Mouse (Mus musculus) MEL (cell line): Measurements from ENCODE around the gene Mypop. TPM values are rescaled to one million over a fixed set of nuclear protein-coding genes. Genes with fewer than 3 reads are reported as not detected.

Experiments
- DNase-seq: peaks from one replicate; pipeline ENCODE4 v3.0.0; 2011; ENCODE audit warnings: low read depth, low spot score
- H3K27ac ChIP-seq: 2 replicates; pipeline ENCODE4 v1.5.1; 2012; ENCODE audit warnings: low read depth, mild to moderate bottlenecking, control low read depth, low read length, moderate library complexity; ENCODE audit not compliant: control insufficient read depth
- H3K27me3 ChIP-seq, 2 experiments: fragments of 150-350 bp in 1 of 2; sonication (generic) in 1 of 2; 2 replicates each; pipeline ENCODE4 v1.6.1; 2012; ENCODE audit warnings: low read length in 2 of 2, mild to moderate bottlenecking in 2 of 2, improper control_type of control experiment in 1 of 2, moderate library complexity in 1 of 2; ENCODE audit not compliant: insufficient read depth in 2 of 2, control insufficient read depth in 1 of 2
- H3K36me3 ChIP-seq, 2 experiments: 2 replicates each; pipeline ENCODE4 v1.6.1; 2012 to 2014; ENCODE audit warnings: low read length in 2 of 2, improper control_type of control experiment in 1 of 2, inconsistent platforms in 1 of 2, mild to moderate bottlenecking in 1 of 2; ENCODE audit not compliant: insufficient read depth in 2 of 2, control insufficient read depth in 1 of 2
- H3K4me1 ChIP-seq, 2 experiments: fragments of 150-350 bp in 1 of 2; sonication (generic) in 1 of 2; 2 replicates each; pipeline ENCODE4 v1.6.1; 2012; ENCODE audit warnings: low read length in 2 of 2, improper control_type of control experiment in 1 of 2, mild to moderate bottlenecking in 1 of 2; ENCODE audit not compliant: insufficient read depth in 2 of 2, control insufficient read depth in 1 of 2
- H3K4me3 ChIP-seq, 2 experiments: fragments of 150-350 bp in 1 of 2; sonication (generic) in 1 of 2; 2 replicates each; pipeline ENCODE4 v1.5.1; 2012; ENCODE audit warnings: low read depth in 2 of 2, low read length in 2 of 2, mild to moderate bottlenecking in 2 of 2, moderate library complexity in 2 of 2, control low read depth in 1 of 2, improper control_type of control experiment in 1 of 2; ENCODE audit not compliant: control insufficient read depth in 1 of 2, insufficient read depth in 1 of 2
- H3K79me2 ChIP-seq: 2 replicates; pipeline ENCODE4 v1.6.1; 2012; ENCODE audit warnings: mild to moderate bottlenecking, low read length, moderate library complexity; ENCODE audit not compliant: control insufficient read depth, poor library complexity, insufficient read depth
- H3K9ac ChIP-seq: 2 replicates; pipeline ENCODE4 v1.6.1; 2012; ENCODE audit warnings: low read depth, mild to moderate bottlenecking, control low read depth, low read length, moderate library complexity; ENCODE audit not compliant: control insufficient read depth, poor library complexity, severe bottlenecking
- H3K9me3 ChIP-seq: fragments of 150-350 bp; sonication (generic); replicated peaks from 2 replicates; pipeline ENCODE4 v1.6.1; 2012; ENCODE audit warnings: mild to moderate bottlenecking, low read length, improper control_type of control experiment, moderate library complexity; ENCODE audit not compliant: insufficient read depth
- CHD1 ChIP-seq: IDR thresholded peaks from 2 replicates; pipeline ENCODE4 v1.6.1; 2012; ENCODE audit warnings: low read depth, mild to moderate bottlenecking, inconsistent platforms, low read length, improper control_type of control experiment
- CHD2 ChIP-seq: IDR thresholded peaks from 2 replicates; pipeline ENCODE4 v1.6.1; 2011; ENCODE audit warnings: low read length, improper control_type of control experiment
- EP300 ChIP-seq, 2 experiments: IDR thresholded peaks; 2 replicates each; pipeline ENCODE4 v1.6.1; 2011; ENCODE audit warnings: improper control_type of control experiment in 2 of 2, low read length in 2 of 2, low read depth in 1 of 2, mild to moderate bottlenecking in 1 of 2
- ETS1 ChIP-seq: IDR thresholded peaks from 2 replicates; pipeline ENCODE4 v1.6.1; 2012; ENCODE audit warnings: low read depth, mild to moderate bottlenecking, inconsistent platforms, low read length, improper control_type of control experiment, moderate library complexity
- GABPA ChIP-seq: IDR thresholded peaks from 2 replicates; pipeline ENCODE4 v1.6.1; 2012; ENCODE audit warnings: low read depth, mild to moderate bottlenecking, inconsistent platforms, low read length, improper control_type of control experiment, moderate library complexity
- GATA1 ChIP-seq: IDR thresholded peaks from 2 replicates; pipeline ENCODE4 v1.6.1; 2011; ENCODE audit warnings: low read depth, low read length, improper control_type of control experiment
- HCFC1 ChIP-seq: IDR thresholded peaks from 2 replicates; pipeline ENCODE4 v1.6.1; 2012; ENCODE audit warnings: low read depth, mild to moderate bottlenecking, inconsistent platforms, low read length, improper control_type of control experiment, moderate library complexity
- JUND ChIP-seq: IDR thresholded peaks from 2 replicates; pipeline ENCODE4 v1.6.1; 2011; ENCODE audit warnings: low read depth, mild to moderate bottlenecking, improper control_type of control experiment, low read length
- MAFK ChIP-seq: IDR thresholded peaks from 2 replicates; pipeline ENCODE4 v1.6.1; 2011; ENCODE audit warnings: low read depth, mild to moderate bottlenecking, low read length, improper control_type of control experiment, borderline replicate concordance
- MAZ ChIP-seq: IDR thresholded peaks from 2 replicates; pipeline ENCODE4 v1.6.1; 2012; ENCODE audit warnings: low read depth, mild to moderate bottlenecking, inconsistent platforms, low read length, improper control_type of control experiment
- MEF2A ChIP-seq: IDR thresholded peaks from 2 replicates; pipeline ENCODE4 v1.6.1; 2014; ENCODE audit warnings: low read depth, mild to moderate bottlenecking, inconsistent platforms, low read length, improper control_type of control experiment; ENCODE audit not compliant: poor library complexity, insufficient replicate concordance, severe bottlenecking; ENCODE audit errors: extremely low read depth
- MXI1 ChIP-seq: IDR thresholded peaks from 2 replicates; pipeline ENCODE4 v1.6.1; 2011; ENCODE audit warnings: mild to moderate bottlenecking, low read depth, low read length, improper control_type of control experiment
- MYB ChIP-seq: IDR thresholded peaks from 2 replicates; pipeline ENCODE4 v1.6.1; 2011; ENCODE audit warnings: mild to moderate bottlenecking, low read depth, low read length, improper control_type of control experiment
- MYC ChIP-seq: IDR thresholded peaks from 2 replicates; pipeline ENCODE4 v1.6.1; 2011; ENCODE audit warnings: low read depth, mild to moderate bottlenecking, low read length, improper control_type of control experiment, moderate library complexity
- NELFE ChIP-seq: IDR thresholded peaks from 2 replicates; pipeline ENCODE4 v1.6.1; 2011; ENCODE audit warnings: low read depth, low read length, improper control_type of control experiment
- POLR2AphosphoS2 ChIP-seq: IDR thresholded peaks from 2 replicates; pipeline ENCODE4 v1.6.1; 2011; ENCODE audit warnings: low read length, improper control_type of control experiment
- POLR2AphosphoS5 ChIP-seq: IDR thresholded peaks from 2 replicates; pipeline ENCODE4 v1.6.1; 2012; ENCODE audit warnings: low read depth, borderline replicate concordance, mild to moderate bottlenecking, inconsistent platforms, low read length, moderate library complexity, mixed read lengths
- RAD21 ChIP-seq: IDR thresholded peaks from 2 replicates; pipeline ENCODE4 v1.6.1; 2011; ENCODE audit warnings: mild to moderate bottlenecking, low read depth, low read length, improper control_type of control experiment
- RCOR1 ChIP-seq: IDR thresholded peaks from 2 replicates; pipeline ENCODE4 v1.6.1; 2012; ENCODE audit warnings: low read depth, mild to moderate bottlenecking, inconsistent platforms, low read length, improper control_type of control experiment
- TBP ChIP-seq: IDR thresholded peaks from 2 replicates; pipeline ENCODE4 v1.8.0; 2011; ENCODE audit warnings: low read depth, low read length, improper control_type of control experiment
- UBTF ChIP-seq: IDR thresholded peaks from 2 replicates; pipeline ENCODE4 v1.6.1; 2012; ENCODE audit warnings: low read depth, mild to moderate bottlenecking, inconsistent platforms, low read length, improper control_type of control experiment, moderate library complexity, borderline replicate concordance; ENCODE audit not compliant: insufficient read depth
- USF1 ChIP-seq: IDR thresholded peaks from 2 replicates; pipeline ENCODE4 v1.6.1; 2014; ENCODE audit warnings: low read depth, mild to moderate bottlenecking, inconsistent platforms, low read length, improper control_type of control experiment, moderate library complexity
- ZMIZ1 ChIP-seq: IDR thresholded peaks from 2 replicates; pipeline ENCODE4 v1.6.1; 2012; ENCODE audit warnings: low read depth, mild to moderate bottlenecking, inconsistent platforms, low read length, improper control_type of control experiment, moderate library complexity
- polyA plus RNA-seq, 2 experiments: library from polyadenylated mRNA; stranded (reverse) in 1 of 2; unstranded in 1 of 2; fragments of >175 nt in 1 of 2; fragments of >200 nt in 1 of 2; gene quantifications; 2 replicates each; pipeline versions ENCODE4 v1.2.1 to v1.2.4; 2012; ENCODE audit warnings: low replicate concordance in 2 of 2, low read depth in 1 of 2; ENCODE audit not compliant: insufficient read length in 2 of 2, insufficient read depth in 1 of 2, missing spikeins in 1 of 2
- total RNA-seq: library from RNA; depleted of rRNA; stranded (reverse); fragments of 300-350 nt; gene quantifications from 2 replicates; pipeline ENCODE4 v1.2.3, GENCODE M21; 2012

Mypop gene
- total and polyA plus RNA-seq, 3 experiments: 1.2 to 6.5 TPM; not detected in 1

DNA sequence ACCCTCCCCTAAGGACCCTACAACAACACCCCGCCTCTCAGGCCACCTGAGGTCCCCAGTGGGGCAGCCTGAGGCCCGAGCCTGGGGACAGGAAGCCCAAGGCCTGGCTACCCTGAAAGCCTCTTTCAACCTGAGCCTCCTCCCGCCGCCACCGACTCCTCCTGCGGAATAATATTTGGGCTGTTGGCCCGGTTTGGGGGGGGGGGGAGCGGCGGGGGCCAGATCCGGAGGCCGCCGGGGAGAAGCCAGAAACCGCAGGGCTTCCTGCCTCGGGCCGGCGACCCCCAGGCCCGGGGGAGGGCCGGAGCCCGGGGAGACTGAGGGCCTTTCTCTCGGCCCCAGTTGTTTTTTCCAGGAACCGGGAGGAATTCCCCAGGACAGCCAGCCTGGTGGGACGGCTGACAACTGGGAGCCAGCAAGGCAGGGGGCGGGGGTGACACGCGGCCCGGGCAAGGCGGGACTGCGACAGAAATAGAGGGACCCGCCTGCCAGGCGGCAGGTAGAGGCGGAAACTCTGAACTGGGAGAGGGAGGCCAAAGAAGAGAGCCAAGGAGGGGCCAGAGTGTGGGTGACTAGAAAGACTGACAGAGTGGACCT, 21.1 kb downstream of the Mypop start:
- Histone ChIP-seq H3K36me3 (no peaks in the 10 kb centered on the region), H3K9me3 (no peaks in the 10 kb centered on the region), H3K79me2 (no peaks in the 10 kb centered on the region), H3K9ac (no peak overlapping the region), H3K4me1 (no peaks in the 10 kb centered on the region), H3K27me3 (no peaks in the 10 kb centered on the region), H3K27ac (no peak overlapping the region), H3K4me3 (no peak overlapping the region)
- no peak for DNase-seq
- no peak for TF ChIP-seq POLR2AphosphoS5
- TF ChIP-seq MXI1: no peak
- no peak for TF ChIP-seq CHD1
- TF ChIP-seq JUND: no peak
- TF ChIP-seq POLR2AphosphoS2: no peak
- TF ChIP-seq MAZ: no peak
- TF ChIP-seq ETS1: no peak
- TF ChIP-seq GATA1: no peak
- no peak for TF ChIP-seq ZMIZ1
- TF ChIP-seq NELFE: no peak
- no peak for TF ChIP-seq UBTF
- no peak for TF ChIP-seq HCFC1
- no peak for TF ChIP-seq MYB
- TF ChIP-seq USF1: no peak
- no peak for TF ChIP-seq MAFK
- no peak for TF ChIP-seq TBP
- TF ChIP-seq, all 39 proteins: peak for 0

DNA sequence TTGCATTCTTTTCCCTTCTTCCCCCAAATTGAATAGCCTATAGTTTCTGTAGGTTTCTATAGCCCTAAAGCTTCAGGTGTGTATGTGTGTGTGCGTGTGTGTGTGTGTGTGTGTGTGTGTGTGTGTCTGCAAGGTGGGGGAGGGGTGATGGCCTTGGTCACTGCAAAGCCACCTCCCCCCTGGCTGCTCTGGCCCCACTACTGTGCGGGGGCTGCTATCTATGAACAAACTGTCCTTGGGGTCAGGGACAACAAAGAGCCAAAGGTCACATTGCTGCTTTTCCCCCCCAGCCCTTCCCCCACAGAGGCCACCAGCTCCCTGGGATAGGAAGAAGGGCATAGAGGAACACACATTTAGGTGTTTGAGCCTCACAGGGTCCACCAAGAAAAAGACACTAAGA, 21.8 kb downstream of the Mypop start:
- Histone ChIP-seq H3K27me3 (no peaks in the 10 kb centered on the region), H3K9me3 (no peaks in the 10 kb centered on the region), H3K9ac (no peak overlapping the region), H3K36me3 (no peaks in the 10 kb centered on the region), H3K79me2 (no peaks in the 10 kb centered on the region), H3K4me3 (no peak overlapping the region), H3K27ac (no peak overlapping the region), H3K4me1 (no peaks in the 10 kb centered on the region)
- no peak for TF ChIP-seq MYC
- no peak for TF ChIP-seq RCOR1
- no peak for TF ChIP-seq MAZ
- no peak for TF ChIP-seq CHD2
- TF ChIP-seq MXI1: no peak
- no peak for TF ChIP-seq RAD21
- TF ChIP-seq HCFC1: no peak
- TF ChIP-seq EP300 (IDR thresholded peaks at IDR 0.05; ENCODE audit: low read depth in 1 of 2, low read length in 2 of 2): no peak
- no peak for TF ChIP-seq POLR2AphosphoS5
- no peak for TF ChIP-seq UBTF
- no peak for TF ChIP-seq JUND
- TF ChIP-seq CHD1: no peak
- no peak for TF ChIP-seq MEF2A
- TF ChIP-seq GABPA: no peak
- DNase-seq: no peak
